Mouse (Mus musculus) hindbrain, embryonic 13.5 days (tissue): ENCODE measurements at regions not wholly inside any gene's neighbourhood (a gene's known extent, or its start where the extent isn't known, plus 50 kb on each side); places are given as distances from the start of the nearest gene placed in this dataset.

Source experiments
- ATAC-seq: fragments of 200-750 bp; cut with Nextera tagmentation; 2 replicates; pipeline ENCODE4 v1.8.0; 2017; ENCODE audit warnings: moderate TSS enrichment; ENCODE audit not compliant: low FRiP score
- H3K27ac ChIP-seq: fragments of 300-500 bp; sonication (generic); 2 replicates; pipeline ENCODE4 v1.5.1; 2015; ENCODE audit warnings: inconsistent platforms, mild to moderate bottlenecking, moderate library complexity
- H3K27me3 ChIP-seq: fragments of 300-500 bp; sonication (generic); 2 replicates; pipeline ENCODE4 v1.6.1; 2015; ENCODE audit warnings: mild to moderate bottlenecking, inconsistent platforms
- H3K36me3 ChIP-seq: fragments of 300-500 bp; sonication (generic); 2 replicates; pipeline ENCODE4 v1.6.1; 2015; ENCODE audit warnings: mild to moderate bottlenecking, inconsistent platforms
- H3K4me1 ChIP-seq: fragments of 300-500 bp; sonication (generic); replicated peaks from 2 replicates; pipeline ENCODE4 v1.6.1; 2015; ENCODE audit warnings: inconsistent platforms
- H3K4me2 ChIP-seq: fragments of 300-500 bp; sonication (generic); 2 replicates; pipeline ENCODE4 v1.6.1; 2015; ENCODE audit warnings: inconsistent platforms, mild to moderate bottlenecking, moderate library complexity
- H3K4me3 ChIP-seq: fragments of 300-500 bp; sonication (generic); 2 replicates; pipeline ENCODE4 v1.5.1; 2015; ENCODE audit warnings: mild to moderate bottlenecking, inconsistent platforms
- H3K9ac ChIP-seq: fragments of 300-500 bp; sonication (generic); 2 replicates; pipeline ENCODE4 v1.6.1; 2015; ENCODE audit warnings: mild to moderate bottlenecking, inconsistent platforms
- H3K9me3 ChIP-seq: fragments of 300-500 bp; sonication (generic); 2 replicates; pipeline ENCODE4 v1.6.1; 2016; ENCODE audit warnings: inconsistent platforms
- WGBS: fragments of 180-500 bp; shearing (Covaris S2); methylation state at CpG from one replicate; pipeline ENCODE4 v1.1.7; 2015; 5-methylcytosine and 5-hydroxymethylcytosine counted together

- H3K4me3 ChIP-seq = no peak overlapping the region
- no peaks in the 10 kb centered on the region for H3K27me3 ChIP-seq
- no peaks in the 10 kb centered on the region for H3K36me3 ChIP-seq
- H3K4me2 ChIP-seq = no peak overlapping the region
- 53% methylated on average over 1 of the region's 1 CpGs for WGBS
- H3K27ac ChIP-seq = no peak overlapping the region
- H3K4me1 ChIP-seq = no peaks in the 10 kb centered on the region
- no peak for ATAC-seq
- no peak overlapping the region for H3K9ac ChIP-seq
- H3K9me3 ChIP-seq = no peaks in the 10 kb centered on the region
Measured at GRCm38 (mm10) chr16:15103938-15104337, 197.5 kb downstream of the Efcab1 start.

GRCm38 (mm10) chr16:15107234-15107633 is 200.8 kb downstream of the Efcab1 start:
- no peak for ATAC-seq
- 87% methylated on average over 1 of the region's 1 CpGs for WGBS
- Histone ChIP-seq H3K9me3 (no peaks in the 10 kb centered on the region), H3K4me3 (no peak overlapping the region), H3K27ac (no peak overlapping the region), H3K36me3 (no peaks in the 10 kb centered on the region), H3K9ac (no peak overlapping the region), H3K27me3 (no peaks in the 10 kb centered on the region), H3K4me1 (no peaks in the 10 kb centered on the region), H3K4me2 (no peak overlapping the region)

- no peak overlapping the region for H3K27ac ChIP-seq
- WGBS = 88% methylated on average over 2 of the region's 2 CpGs
- H3K4me3 ChIP-seq = no peak overlapping the region
- H3K36me3 ChIP-seq = no peaks in the 10 kb centered on the region
- H3K4me1 ChIP-seq = no peaks in the 10 kb centered on the region
- no peaks in the 10 kb centered on the region for H3K27me3 ChIP-seq
- ATAC-seq = no peak
- no peak overlapping the region for H3K4me2 ChIP-seq
- H3K9ac ChIP-seq = no peak overlapping the region
- H3K9me3 ChIP-seq = no peaks in the 10 kb centered on the region
Measured at GRCm38 (mm10) chr16:15113131-15113530, 204.1 kb upstream of the Gm21897 start.

- Histone ChIP-seq H3K27ac (no peak overlapping the region), H3K4me1 (no peaks in the 10 kb centered on the region), H3K9ac (no peak overlapping the region), H3K9me3 (no peaks in the 10 kb centered on the region), H3K4me3 (no peak overlapping the region), H3K36me3 (no peaks in the 10 kb centered on the region), H3K27me3 (no peaks in the 10 kb centered on the region), H3K4me2 (no peak overlapping the region)
- WGBS = 43% methylated on average over 5 of the region's 5 CpGs
- no peak for ATAC-seq
Measured at GRCm38 (mm10) chr16:15113989-15114556, 203.2 kb upstream of the Gm21897 start.

GRCm38 (mm10) chr16:15114574-15115230 is 202.6 kb upstream of the Gm21897 start:
- no peaks in the 10 kb centered on the region for H3K9me3 ChIP-seq
- no peaks in the 10 kb centered on the region for H3K36me3 ChIP-seq
- no peak for ATAC-seq
- H3K9ac ChIP-seq = no peak overlapping the region
- no peak overlapping the region for H3K4me3 ChIP-seq
- 83% methylated on average over 4 of the region's 4 CpGs for WGBS
- H3K4me2 ChIP-seq = no peak overlapping the region
- H3K27ac ChIP-seq = no peak overlapping the region
- H3K4me1 ChIP-seq = no peaks in the 10 kb centered on the region
- no peaks in the 10 kb centered on the region for H3K27me3 ChIP-seq

- Histone ChIP-seq H3K4me1 (no peaks in the 10 kb centered on the region), H3K9me3 (no peaks in the 10 kb centered on the region), H3K4me3 (no peak overlapping the region), H3K36me3 (no peaks in the 10 kb centered on the region), H3K27me3 (no peaks in the 10 kb centered on the region), H3K9ac (no peak overlapping the region), H3K27ac (no peak overlapping the region), H3K4me2 (no peak overlapping the region)
- no peak for ATAC-seq
- 45% methylated on average over 2 of the region's 2 CpGs for WGBS
Measured at GRCm38 (mm10) chr16:15115386-15115785, 201.9 kb upstream of the Gm21897 start.

- WGBS = 90% methylated on average over 1 of the region's 1 CpGs
- Histone ChIP-seq H3K9me3 (no peaks in the 10 kb centered on the region), H3K4me2 (no peak overlapping the region), H3K4me1 (no peaks in the 10 kb centered on the region), H3K36me3 (no peaks in the 10 kb centered on the region), H3K27ac (no peak overlapping the region), H3K27me3 (no peaks in the 10 kb centered on the region), H3K4me3 (no peak overlapping the region), H3K9ac (no peak overlapping the region)
- no peak for ATAC-seq
Measured at GRCm38 (mm10) chr16:15119799-15120198, 197.5 kb upstream of the Gm21897 start.

GRCm38 (mm10) chr16:15128996-15129395 is 188.3 kb upstream of the Gm21897 start:
- ATAC-seq = no peak

GRCm38 (mm10) chr16:15129806-15130205 is 187.5 kb upstream of the Gm21897 start:
- WGBS = 80% methylated on average over 2 of the region's 2 CpGs
- no peak overlapping the region for H3K4me2 ChIP-seq

More at GRCm38 (mm10) chr16:15128996-15129395, 188.3 kb upstream of the Gm21897 start:
- H3K9ac ChIP-seq = no peak overlapping the region
- H3K27me3 ChIP-seq = no peaks in the 10 kb centered on the region
- H3K9me3 ChIP-seq = no peaks in the 10 kb centered on the region
- no peak overlapping the region for H3K4me2 ChIP-seq
- WGBS = 97% methylated on average over 2 of the region's 2 CpGs
- no peaks in the 10 kb centered on the region for H3K4me1 ChIP-seq
- no peak overlapping the region for H3K4me3 ChIP-seq
- H3K27ac ChIP-seq = no peak overlapping the region
- no peaks in the 10 kb centered on the region for H3K36me3 ChIP-seq

GRCm38 (mm10) chr16:15157852-15158251 is 159.4 kb upstream of the Gm21897 start:
- Histone ChIP-seq H3K9me3 (no peaks in the 10 kb centered on the region), H3K4me1 (no peaks in the 10 kb centered on the region), H3K27ac (no peak overlapping the region), H3K36me3 (no peaks in the 10 kb centered on the region), H3K27me3 (no peaks in the 10 kb centered on the region), H3K4me3 (no peak overlapping the region), H3K9ac (no peak overlapping the region), H3K4me2 (no peak overlapping the region)
- no peak for ATAC-seq
- WGBS = 79% methylated on average over 2 of the region's 2 CpGs

More at GRCm38 (mm10) chr16:15129806-15130205, 187.5 kb upstream of the Gm21897 start:
- no peak for ATAC-seq
- no peaks in the 10 kb centered on the region for H3K4me1 ChIP-seq
- no peaks in the 10 kb centered on the region for H3K9me3 ChIP-seq
- no peak overlapping the region for H3K27ac ChIP-seq
- no peak overlapping the region for H3K9ac ChIP-seq
- no peaks in the 10 kb centered on the region for H3K27me3 ChIP-seq
- H3K4me3 ChIP-seq = no peak overlapping the region
- no peaks in the 10 kb centered on the region for H3K36me3 ChIP-seq

- Histone ChIP-seq H3K4me1 (no peaks in the 10 kb centered on the region), H3K27ac (no peak overlapping the region), H3K27me3 (no peaks in the 10 kb centered on the region), H3K9ac (no peak overlapping the region), H3K4me2 (no peak overlapping the region), H3K36me3 (no peaks in the 10 kb centered on the region), H3K4me3 (no peak overlapping the region), H3K9me3 (peaks cover 25% of the 10 kb centered on the region; the same call in 1 of the 2 replicates)
- no peak for ATAC-seq
- 91% methylated on average over 3 of the region's 3 CpGs for WGBS
Measured at GRCm38 (mm10) chr16:15175516-15175915, 141.7 kb upstream of the Gm21897 start.

- Histone ChIP-seq H3K27me3 (no peaks in the 10 kb centered on the region), H3K4me1 (no peaks in the 10 kb centered on the region), H3K36me3 (no peaks in the 10 kb centered on the region), H3K4me3 (no peak overlapping the region), H3K4me2 (no peak overlapping the region), H3K9ac (no peak overlapping the region), H3K9me3 (0 out of 2 replicates have a peak, but pooled peaks cover 4% of the 10 kb centered on the region), H3K27ac (no peak overlapping the region)
- no peak for ATAC-seq
- WGBS = 93% methylated on average over 1 of the region's 1 CpGs
Measured at GRCm38 (mm10) chr16:15185714-15186113, 131.5 kb upstream of the Gm21897 start.
